Mouse (Mus musculus) adrenal gland, adult 2 months (tissue): Measurements from ENCODE around the gene Ank. TPM values are rescaled to one million over a fixed set of nuclear protein-coding genes. Genes with fewer than 3 reads are reported as not detected.
A peak's percentile ranks its signal among the peaks of the same experiment; 100 is the strongest.

Experiments used
- DNase-seq: peaks from one replicate; pipeline ENCODE4 v3.0.0; 2021
- microRNA-seq, 2 experiments: library from miRNA; unstranded; fragments of <30 nt; microRNA quantifications; one replicate each; pipeline ENCODE4 v1.2.0; 2021
- polyA plus RNA-seq: library from polyadenylated mRNA; depleted of rRNA; stranded (reverse); fragments of >200 nt; gene quantifications from 2 replicates; pipeline ENCODE4 v1.2.3, GENCODE M21; 2012; rRNA removed
- total RNA-seq, 2 experiments: library from RNA; stranded (reverse); gene quantifications; 2 replicates each; pipeline ENCODE4 v1.2.3; 2021

The Ank gene
- total and polyA plus RNA-seq, 3 experiments, result 32.8 to 61.0 (median 56.9) TPM

DNA sequence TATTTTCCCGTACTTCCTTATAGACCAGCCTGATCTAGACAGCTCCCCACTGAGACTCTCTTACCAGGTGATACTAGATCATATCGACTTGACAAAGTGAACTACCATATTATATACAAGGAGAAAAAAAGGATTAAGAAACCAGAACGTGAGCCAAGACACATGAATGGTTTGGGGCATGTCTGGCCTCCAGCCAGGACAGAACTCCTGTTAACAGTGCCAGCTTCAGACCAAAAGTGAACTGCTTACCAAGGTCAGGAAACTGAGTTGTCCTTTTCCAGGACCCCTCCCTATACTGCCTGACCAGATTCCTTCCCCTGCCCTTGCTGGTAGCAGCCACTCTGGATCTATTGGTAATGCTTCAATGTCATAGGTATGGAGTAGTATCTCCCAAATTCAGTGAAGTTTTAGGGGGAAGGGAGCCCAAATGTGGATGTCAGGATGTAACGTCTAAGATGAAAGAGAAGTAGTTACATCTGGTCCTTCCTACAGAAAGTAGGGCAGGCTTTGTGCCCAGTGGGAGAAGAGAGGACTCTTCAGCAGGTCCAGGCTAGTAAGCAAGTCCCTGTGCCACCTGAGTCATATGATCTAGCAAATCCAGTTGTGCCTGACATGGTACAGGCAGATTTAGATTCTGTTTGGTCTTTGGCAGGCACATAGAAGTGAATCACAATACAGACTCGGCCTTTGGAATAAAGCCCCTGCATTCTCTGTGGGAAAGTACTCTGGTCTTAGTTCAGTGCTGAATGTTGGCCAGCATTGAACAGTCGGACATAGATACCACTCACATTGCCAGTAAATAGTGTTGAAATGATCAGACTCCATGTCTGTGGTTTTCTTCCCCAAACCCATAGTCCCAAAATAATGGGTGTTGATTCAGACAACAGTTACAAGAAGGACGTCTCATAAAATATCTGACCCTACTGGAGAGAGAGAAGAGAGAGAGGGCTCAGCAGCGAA is 167.7 kb downstream of the Ank start:
- peak; percentile 59 for DNase-seq

GRCm38 (mm10) chr15:27641171-27641570 is 174.7 kb downstream of the Ank start:
- no peak for DNase-seq

GRCm38 (mm10) chr15:27642895-27643294 is 176.4 kb downstream of the Ank start:
- DNase-seq, result peak; percentile 48

Small RNA genes lying within 50 kb of the gene (microRNA-seq; reads per million reads assigned to microRNA genes)
- 0.41 to 0.44 reads per million in 2 experiments for gene Mir7117

Other genes with a start within 250 kb of the Ank start
- gene Otulin, start 164.0 kb downstream of the Ank start, total RNA-seq, result 10 to 100 TPM; 34.7 to 38.7 TPM
- gene Otulin, start 164.0 kb downstream of the Ank start, polyA plus RNA-seq, result 19.4 and 31.2 TPM in 2 replicates
- 1 to 10 TPM; 4.4 to 5.0 TPM for gene Otulinl, start 214.9 kb downstream of the Ank start, total RNA-seq
- 1.2 and 1.5 TPM in 2 replicates for gene Otulinl, start 214.9 kb downstream of the Ank start, polyA plus RNA-seq